Mouse (Mus musculus) MEL (cell line): ENCODE results near the gene Igsf9b.

Experiments
- ELF1 ChIP-seq: IDR thresholded peaks from 2 replicates; pipeline ENCODE4 v1.6.1; 2014; ENCODE audit warnings: low read depth, mild to moderate bottlenecking, inconsistent platforms, low read length, improper control_type of control experiment, moderate library complexity
- HCFC1 ChIP-seq: IDR thresholded peaks from 2 replicates; pipeline ENCODE4 v1.6.1; 2012; ENCODE audit warnings: low read depth, mild to moderate bottlenecking, inconsistent platforms, low read length, improper control_type of control experiment, moderate library complexity
- ZC3H11A ChIP-seq: IDR thresholded peaks from 2 replicates; pipeline ENCODE4 v1.6.1; 2012; ENCODE audit warnings: low read depth, mild to moderate bottlenecking, inconsistent platforms, low read length, improper control_type of control experiment

DNA sequence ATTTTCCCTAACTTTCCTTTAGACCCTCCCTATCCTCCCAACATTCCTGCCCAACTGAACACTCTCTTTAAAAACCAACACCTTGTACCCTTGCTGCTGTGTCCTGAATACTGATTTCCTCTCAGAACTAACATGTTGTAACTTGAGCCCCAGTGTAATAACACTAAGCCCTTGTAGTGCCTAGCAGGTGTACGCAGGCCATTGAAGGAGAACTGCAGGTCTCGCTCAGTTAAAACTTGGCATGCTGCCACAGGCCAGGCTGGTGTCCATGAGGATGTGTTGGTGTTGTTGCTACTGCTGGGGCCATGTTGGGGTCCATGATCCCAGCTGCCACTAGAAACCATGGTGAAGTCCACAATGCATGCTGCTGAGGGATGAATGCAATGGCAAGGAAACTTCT is 70.1 kb downstream of the Igsf9b start:
- TF ChIP-seq ZC3H11A (no peak), HCFC1 (no peak), ELF1 (no peak)
